Mouse (Mus musculus): ENCODE results near the gene Vmn1r120.
"Not testable (repeated sequence)": the region's sequence is repeated elsewhere in the genome, so short reads cannot be mapped to it uniquely, and the experiment has no call there.

DNA sequence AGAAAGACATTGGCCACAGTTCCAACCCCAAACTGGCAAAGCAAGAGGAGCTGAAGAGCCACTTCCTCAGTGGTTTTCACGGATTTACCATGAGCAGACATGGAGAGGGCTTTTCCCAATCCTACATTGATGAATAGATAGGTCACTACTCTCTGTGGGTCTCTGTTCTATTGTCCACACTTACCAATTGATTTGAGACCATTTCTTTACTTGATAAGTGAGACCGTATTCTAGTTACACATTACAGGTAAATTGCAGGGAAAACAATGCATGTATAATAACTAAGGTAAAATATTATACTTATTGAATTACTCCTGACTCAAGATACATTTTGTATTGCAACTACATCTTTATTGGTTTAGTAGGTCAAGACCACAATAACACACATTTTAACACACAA is 41.2 kb downstream of the Vmn1r120 start, which contains the start of gene Vmn1r119:
- TF ChIP-seq CTCF, POLR2A (IDR thresholded peaks at IDR 0.05; ENCODE audit: insufficient read depth, low read depth, low read length): not testable (repeated sequence)
